In the genomic region with DNA sequence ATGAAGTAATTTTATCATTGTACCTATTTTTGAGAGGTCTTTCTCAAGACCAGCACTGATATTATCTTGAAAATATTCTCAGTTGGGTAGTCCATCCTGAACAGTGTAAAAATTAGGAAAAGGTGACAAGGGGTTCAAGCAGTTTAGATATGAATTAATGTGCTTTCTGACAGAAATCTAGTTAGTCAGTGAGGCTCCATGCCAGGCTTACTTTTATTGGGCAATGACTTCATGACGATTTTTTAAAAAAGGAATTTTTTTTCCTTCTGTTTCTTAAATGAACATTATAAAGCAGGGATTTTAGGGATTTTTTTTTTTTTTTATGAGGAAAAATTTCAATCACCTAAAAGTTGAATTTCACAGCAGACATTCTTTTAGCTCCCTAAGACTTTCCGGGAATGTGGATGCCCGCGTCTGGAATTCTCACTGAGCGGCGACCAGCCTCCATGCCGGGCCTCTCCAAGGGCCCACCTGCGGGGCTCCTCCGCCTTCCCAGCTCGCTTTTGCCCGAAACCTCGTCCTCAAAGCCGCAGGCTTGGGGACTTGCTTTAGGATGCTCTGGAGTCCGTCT, we compare ENCODE assay signal across 8 mouse cellular contexts. TPM values are rescaled to one million over a fixed set of nuclear protein-coding genes. Genes with fewer than 3 reads are reported as not detected.
A peak's percentile ranks its signal among the peaks of the same experiment; 100 is the strongest.
DNase-seq lines count a peak whose midpoint lies in the region; ATAC-seq and TF ChIP-seq lines count a peak whose summit lies in the region.

No protein-coding gene starts in this region.

- H3K9ac ChIP-seq in limb, embryonic 13.5 days, result peak overlapping the region; percentile 100

- under 1% methylated on average over 14 of the region's 14 CpGs for WGBS in limb, embryonic 13.5 days
- 0% methylated on average over 14 of the region's 14 CpGs for WGBS in olfactory bulb, adult 2 months

- H3K4me3 ChIP-seq in limb, embryonic 13.5 days, result peak overlapping the region; percentile 92
- H3K4me3 ChIP-seq in olfactory bulb, adult 2 months (ENCODE audit: insufficient read depth, low read depth, low read length), result peak overlapping the region; percentile 88

- H3K9me3 ChIP-seq in limb, embryonic 13.5 days, result no peaks in the 10 kb centered on the region

- H3K36me3 ChIP-seq in limb, embryonic 13.5 days, result no peaks in the 10 kb centered on the region

- ATAC-seq in erythroblast, adult 5-6 weeks (replicated peaks; ENCODE audit: low FRiP score, poor library complexity, severe bottlenecking), result peak; percentile 52
- no peak for ATAC-seq in limb, embryonic 13.5 days (ENCODE audit: low FRiP score, low read depth)

- TF ChIP-seq POLR2A in olfactory bulb, adult 2 months (IDR thresholded peaks at IDR 0.05; ENCODE audit: insufficient read depth, low read depth, low read length), result no peak

- peak overlapping the region; percentile 100 for H3K27ac ChIP-seq in limb, embryonic 13.5 days
- peak overlapping the region; percentile 98 for H3K27ac ChIP-seq in olfactory bulb, adult 2 months (ENCODE audit: insufficient read depth, low read depth, low read length)

- TF ChIP-seq CTCF in olfactory bulb, adult 2 months (IDR thresholded peaks at IDR 0.05; ENCODE audit: insufficient read depth, low read depth, low read length), result no peak

- no peaks in the 10 kb centered on the region for H3K27me3 ChIP-seq in limb, embryonic 13.5 days

- peak overlapping the region; percentile 75 for H3K4me2 ChIP-seq in limb, embryonic 13.5 days (replicated peaks)

- H3K4me1 ChIP-seq in limb, embryonic 13.5 days, result peaks cover 25% of the 10 kb centered on the region
- no peaks in the 10 kb centered on the region for H3K4me1 ChIP-seq in olfactory bulb, adult 2 months (ENCODE audit: control insufficient read depth, insufficient read depth, low read length)

- peak; percentile 11 for DNase-seq in retina, embryonic 14.5 days (ENCODE audit: low spot score)
- no peak for DNase-seq in retina, postnatal 1 day
- DNase-seq in thymus, postnatal 14 days, result no peak
- no peak for DNase-seq in thymus, postnatal 36 days
- no peak for DNase-seq in adrenal gland, adult 18-20 months (ENCODE audit: low spot score in 2 of 2)

RNA-seq across cellular contexts. Expression of gene Rbm33, which starts 0.7 kb away (rescaled TPM):
- 61.0 and 79.4 TPM in 2 replicates for total RNA-seq in erythroblast, adult 5-6 weeks (2015; ENCODE audit: low replicate concordance)
- 103 and 115 TPM in 2 replicates for total RNA-seq in erythroblast, adult 5-6 weeks (2017; ENCODE audit: low replicate concordance)
- 12.5 and 13.6 TPM in 2 replicates for polyA plus RNA-seq in limb, embryonic 13.5 days (2015; fragmentation: Nextera tagmentation; extraction: Ambion mirVana)
- polyA plus RNA-seq in olfactory bulb, adult 2 months (2012; ENCODE audit: insufficient read depth, insufficient read length, low replicate concordance, missing spikeins), result not detected in 2 replicates
- total RNA-seq in adrenal gland, adult 18-20 months (2021), result 10 to 100 TPM; 45.6 to 57.5 TPM
